Mouse (Mus musculus): ENCODE measurements around the gene Grik1. TPM values are rescaled to one million over a fixed set of nuclear protein-coding genes. Genes with fewer than 3 reads are reported as not detected.

Gene Grik1
- 39.7 and 44.2 TPM in 2 replicates for polyA plus RNA-seq (2014; fragmentation: Nextera tagmentation; extraction: Ambion mirVana)

DNA sequence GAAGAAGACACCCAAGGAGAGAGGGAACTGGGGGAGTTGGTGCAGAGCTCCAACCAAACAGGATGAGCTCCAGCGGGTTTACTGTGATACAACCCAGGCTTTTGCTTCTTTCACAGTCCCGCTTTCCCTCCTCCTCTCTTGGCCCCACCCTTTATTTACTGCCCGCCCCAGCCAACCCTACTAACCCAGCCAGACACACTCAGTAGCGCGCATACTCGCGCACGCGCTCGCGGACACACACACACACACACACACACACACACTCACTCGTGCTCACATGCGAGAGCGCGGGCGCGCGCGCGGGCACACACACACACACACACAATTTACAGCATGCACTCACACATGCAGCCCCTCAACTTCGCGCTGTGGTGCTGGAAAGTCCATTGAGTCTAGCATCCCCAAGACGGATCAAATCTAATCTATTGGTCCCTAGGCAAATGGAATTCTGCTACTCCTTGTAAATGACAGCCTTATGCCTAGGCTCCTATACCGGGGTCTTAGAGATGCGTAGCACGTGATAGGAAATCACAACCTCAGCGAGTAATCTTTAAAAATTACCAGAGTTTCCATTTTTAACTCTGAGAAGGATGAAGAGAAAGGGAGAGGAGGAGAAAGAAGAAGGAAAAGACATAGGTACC, at the start of gene Grik1:
Gene Grik1 (minus strand): TSS at position 134 of the 641 bp plus-strand sequence.
- H3K4me3 ChIP-seq (ENCODE audit: low read depth, low read length), result peak within 1 kb of the TSS; percentile 57
- H3K9me3 ChIP-seq (ENCODE audit: control insufficient read depth, low read length), result no peaks in the 10 kb centered on the region
- H3K4me1 ChIP-seq (ENCODE audit: control insufficient read depth, insufficient read depth, low read length), result 0 out of 2 replicates have a peak, but pooled peaks cover 3% of the 10 kb centered on the region
- 1% methylated on average over 26 of the region's 27 CpGs for WGBS
- peak within 1 kb of the TSS; percentile 56 for H3K9ac ChIP-seq (replicated peaks; ENCODE audit: low read depth, low read length)
- no peaks in the 10 kb centered on the region for H3K36me3 ChIP-seq (ENCODE audit: control insufficient read depth, insufficient read depth, low read length)
- no peaks in the 10 kb centered on the region for H3K27me3 ChIP-seq (ENCODE audit: control insufficient read depth, insufficient read depth, low read length)
- peak within 1 kb of the TSS; percentile 40; the same call in 1 of the 2 replicates for H3K27ac ChIP-seq (ENCODE audit: low read depth, low read length)
- peak within 1 kb of the TSS; percentile 94 for H3K4me2 ChIP-seq (ENCODE audit: low read depth, low read length)
- ATAC-seq (ENCODE audit: low read depth), result peak; percentile 91

DNA sequence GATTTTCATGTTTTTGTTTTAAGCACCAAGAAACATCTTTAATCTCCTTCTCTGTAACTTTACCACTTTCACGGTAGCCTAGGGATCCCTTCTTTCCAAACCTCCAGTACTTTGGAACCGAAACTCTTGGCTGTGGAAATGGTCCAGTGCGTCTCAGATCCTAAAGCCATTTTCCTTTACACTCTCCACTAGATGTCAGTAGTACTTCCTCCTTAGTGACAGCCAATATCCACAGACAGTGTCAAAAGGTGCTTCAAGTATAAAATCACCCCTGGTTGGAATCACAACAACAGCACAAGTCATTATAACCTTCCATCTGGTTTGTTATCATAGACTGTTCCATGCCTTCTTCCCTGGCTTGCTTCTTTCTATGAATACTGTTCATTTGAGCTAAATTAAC, 4.1 kb upstream of the Grik1 start:
- H3K36me3 ChIP-seq (ENCODE audit: control insufficient read depth, insufficient read depth, low read length), result no peaks in the 10 kb centered on the region
- no peaks in the 10 kb centered on the region for H3K9me3 ChIP-seq (ENCODE audit: control insufficient read depth, low read length)
- no peak overlapping the region for H3K4me2 ChIP-seq (ENCODE audit: low read depth, low read length)
- no peak overlapping the region for H3K9ac ChIP-seq (replicated peaks; ENCODE audit: low read depth, low read length)
- H3K27me3 ChIP-seq (ENCODE audit: control insufficient read depth, insufficient read depth, low read length), result no peaks in the 10 kb centered on the region
- 56% methylated on average over 3 of the region's 3 CpGs for WGBS
- 0 out of 2 replicates have a peak, but pooled peaks cover 2% of the 10 kb centered on the region for H3K4me1 ChIP-seq (ENCODE audit: control insufficient read depth, insufficient read depth, low read length)
- H3K4me3 ChIP-seq (ENCODE audit: low read depth, low read length), result no peak overlapping the region
- ATAC-seq (ENCODE audit: low read depth), result no peak
- no peak overlapping the region for H3K27ac ChIP-seq (ENCODE audit: low read depth, low read length)

DNA sequence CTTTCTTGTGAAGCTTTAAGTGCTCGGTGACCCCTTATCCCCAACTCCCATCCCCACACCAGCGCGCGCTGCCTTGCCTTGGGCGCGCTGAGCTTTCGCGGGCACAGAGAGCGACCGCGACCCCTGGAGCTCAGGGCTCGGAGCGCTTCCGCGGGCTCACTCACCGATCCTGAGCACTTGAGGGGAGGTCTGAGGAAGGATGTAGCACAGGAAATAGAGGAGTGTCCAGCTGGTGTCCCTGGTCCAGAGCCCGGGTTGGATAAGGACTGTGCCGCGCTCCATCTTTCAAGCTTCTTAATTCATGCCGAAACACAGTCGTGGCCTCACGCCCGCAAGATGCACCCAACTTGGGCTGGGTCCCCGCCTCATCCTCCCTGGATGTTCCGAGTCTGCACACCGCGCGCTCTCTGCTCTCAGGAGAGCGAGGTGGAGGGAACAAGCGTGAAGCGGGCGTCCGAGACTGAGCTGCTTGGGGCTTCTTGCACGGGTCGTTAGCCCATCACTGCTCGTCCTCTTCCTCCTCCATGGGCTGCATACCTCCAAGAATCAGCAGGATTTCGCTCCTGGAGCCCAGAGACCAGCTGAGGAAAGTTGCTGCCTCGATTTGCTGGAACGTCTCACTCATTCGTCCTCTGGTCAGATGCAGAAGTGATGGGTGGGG, 514 bp downstream of the Grik1 start:
- Histone ChIP-seq H3K9me3 (ENCODE audit: control insufficient read depth, low read length) (no peaks in the 10 kb centered on the region), H3K4me2 (ENCODE audit: low read depth, low read length) (peak overlapping the region; percentile 94), H3K4me3 (ENCODE audit: low read depth, low read length) (peak overlapping the region; percentile 57), H3K27ac (ENCODE audit: low read depth, low read length) (peak overlapping the region; percentile 40; the same call in 1 of the 2 replicates), H3K4me1 (ENCODE audit: control insufficient read depth, insufficient read depth, low read length) (0 out of 2 replicates have a peak, but pooled peaks cover 3% of the 10 kb centered on the region), H3K36me3 (ENCODE audit: control insufficient read depth, insufficient read depth, low read length) (no peaks in the 10 kb centered on the region), H3K9ac (replicated peaks; ENCODE audit: low read depth, low read length) (peak overlapping the region; percentile 56), H3K27me3 (ENCODE audit: control insufficient read depth, insufficient read depth, low read length) (no peaks in the 10 kb centered on the region)
- under 1% methylated on average over 40 of the region's 40 CpGs for WGBS
- ATAC-seq (ENCODE audit: low read depth), result peak; percentile 75

DNA sequence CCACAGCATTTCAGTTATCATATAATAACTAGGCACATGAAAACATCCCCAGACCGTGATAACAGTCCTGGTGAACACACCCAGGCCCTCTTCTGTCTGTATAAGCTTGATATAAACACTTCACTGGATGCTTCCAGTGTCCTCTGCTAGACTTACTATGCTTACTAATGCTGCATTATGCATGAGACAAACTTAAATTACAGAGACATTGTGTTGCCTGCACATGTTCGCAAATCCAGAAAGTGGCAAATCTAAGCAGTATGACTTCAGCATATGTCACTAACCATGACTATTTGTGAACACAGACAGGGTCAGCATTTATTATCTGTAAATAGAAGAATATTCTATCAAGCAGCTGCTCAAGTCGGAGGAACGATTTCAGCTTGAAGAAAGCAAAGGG, 31.7 kb downstream of the Grik1 start:
- ATAC-seq (ENCODE audit: low read depth), result no peak
- Histone ChIP-seq H3K9ac (replicated peaks; ENCODE audit: low read depth, low read length) (no peak overlapping the region), H3K27ac (ENCODE audit: low read depth, low read length) (no peak overlapping the region), H3K27me3 (ENCODE audit: control insufficient read depth, insufficient read depth, low read length) (no peaks in the 10 kb centered on the region), H3K4me3 (ENCODE audit: low read depth, low read length) (no peak overlapping the region), H3K9me3 (ENCODE audit: control insufficient read depth, low read length) (no peaks in the 10 kb centered on the region), H3K36me3 (ENCODE audit: control insufficient read depth, insufficient read depth, low read length) (no peaks in the 10 kb centered on the region), H3K4me2 (ENCODE audit: low read depth, low read length) (no peak overlapping the region), H3K4me1 (ENCODE audit: control insufficient read depth, insufficient read depth, low read length) (no peaks in the 10 kb centered on the region)
- WGBS, result 73% methylated on average over 4 of the region's 4 CpGs

DNA sequence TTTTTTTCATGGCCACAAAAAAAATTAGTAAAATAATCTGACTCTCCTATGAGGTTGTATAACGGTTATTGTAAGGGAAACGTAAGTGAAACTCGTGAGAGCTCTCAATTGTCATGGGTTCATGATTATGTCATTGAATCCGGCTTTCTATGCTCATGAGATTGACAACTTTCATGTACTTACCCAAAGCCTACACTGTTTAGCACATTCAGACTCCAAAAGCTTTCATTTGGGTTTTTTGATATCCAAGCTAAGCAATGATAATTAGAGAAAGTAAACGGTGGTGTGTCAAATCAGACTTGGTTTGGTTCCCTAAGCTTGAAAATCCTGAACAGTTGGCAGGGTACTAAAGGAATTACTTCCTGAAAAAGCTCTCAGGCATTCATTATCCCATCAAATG, 33.0 kb downstream of the Grik1 start:
- ATAC-seq (ENCODE audit: low read depth), result no peak
- H3K9ac ChIP-seq (replicated peaks; ENCODE audit: low read depth, low read length), result no peak overlapping the region
- H3K36me3 ChIP-seq (ENCODE audit: control insufficient read depth, insufficient read depth, low read length), result no peaks in the 10 kb centered on the region
- 78% methylated on average over 5 of the region's 5 CpGs for WGBS
- no peak overlapping the region for H3K27ac ChIP-seq (ENCODE audit: low read depth, low read length)
- H3K9me3 ChIP-seq (ENCODE audit: control insufficient read depth, low read length), result no peaks in the 10 kb centered on the region
- H3K4me2 ChIP-seq (ENCODE audit: low read depth, low read length), result no peak overlapping the region
- H3K4me1 ChIP-seq (ENCODE audit: control insufficient read depth, insufficient read depth, low read length), result no peaks in the 10 kb centered on the region
- no peak overlapping the region for H3K4me3 ChIP-seq (ENCODE audit: low read depth, low read length)
- no peaks in the 10 kb centered on the region for H3K27me3 ChIP-seq (ENCODE audit: control insufficient read depth, insufficient read depth, low read length)

DNA sequence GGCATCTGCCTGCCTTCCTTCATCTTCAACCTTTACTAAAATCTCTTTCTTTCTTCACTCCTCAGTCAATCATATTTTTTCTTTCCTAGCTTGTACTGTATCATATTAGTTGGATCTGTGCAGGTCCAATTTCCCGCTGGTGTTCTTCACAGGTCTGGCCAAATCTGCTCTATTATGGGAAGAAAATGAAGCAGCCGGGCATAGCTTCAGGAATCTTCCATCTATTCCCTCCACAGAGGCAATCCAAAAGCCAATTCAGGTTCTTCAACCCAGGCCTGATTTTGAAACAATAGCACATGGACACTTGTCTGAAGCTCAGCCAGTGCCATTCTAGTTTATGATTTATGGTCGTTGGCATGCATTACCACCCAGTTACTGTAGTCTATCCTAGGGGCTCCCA, 34.0 kb downstream of the Grik1 start:
- Histone ChIP-seq H3K4me3 (ENCODE audit: low read depth, low read length) (no peak overlapping the region), H3K4me1 (ENCODE audit: control insufficient read depth, insufficient read depth, low read length) (no peaks in the 10 kb centered on the region), H3K9ac (replicated peaks; ENCODE audit: low read depth, low read length) (no peak overlapping the region), H3K4me2 (ENCODE audit: low read depth, low read length) (no peak overlapping the region), H3K9me3 (ENCODE audit: control insufficient read depth, low read length) (no peaks in the 10 kb centered on the region), H3K36me3 (ENCODE audit: control insufficient read depth, insufficient read depth, low read length) (no peaks in the 10 kb centered on the region), H3K27ac (ENCODE audit: low read depth, low read length) (no peak overlapping the region), H3K27me3 (ENCODE audit: control insufficient read depth, insufficient read depth, low read length) (no peaks in the 10 kb centered on the region)
- no peak for ATAC-seq (ENCODE audit: low read depth)
- WGBS, result 80% methylated on average over 3 of the region's 3 CpGs

DNA sequence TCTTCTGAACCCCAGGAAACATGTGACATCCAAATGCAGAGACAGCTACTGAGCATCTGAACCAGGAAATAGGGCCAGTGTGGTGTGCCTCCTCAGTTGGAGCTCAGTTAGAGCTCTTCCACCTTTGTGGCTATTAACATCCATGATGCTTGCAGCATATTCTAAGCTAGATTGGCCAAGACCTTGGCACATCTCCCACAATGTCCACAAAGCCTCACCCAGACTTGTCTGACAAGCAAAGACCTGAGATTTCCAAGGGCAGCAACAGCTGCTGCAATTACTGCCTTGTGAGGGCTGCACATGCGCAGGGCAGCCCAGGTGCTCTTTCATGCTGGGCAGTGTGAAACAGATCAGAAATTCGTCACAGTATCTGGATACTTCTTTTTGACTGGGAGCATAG, 37.4 kb downstream of the Grik1 start:
- WGBS, result 69% methylated on average over 2 of the region's 2 CpGs
- H3K9ac ChIP-seq (replicated peaks; ENCODE audit: low read depth, low read length), result no peak overlapping the region
- H3K4me2 ChIP-seq (ENCODE audit: low read depth, low read length), result no peak overlapping the region

DNA sequence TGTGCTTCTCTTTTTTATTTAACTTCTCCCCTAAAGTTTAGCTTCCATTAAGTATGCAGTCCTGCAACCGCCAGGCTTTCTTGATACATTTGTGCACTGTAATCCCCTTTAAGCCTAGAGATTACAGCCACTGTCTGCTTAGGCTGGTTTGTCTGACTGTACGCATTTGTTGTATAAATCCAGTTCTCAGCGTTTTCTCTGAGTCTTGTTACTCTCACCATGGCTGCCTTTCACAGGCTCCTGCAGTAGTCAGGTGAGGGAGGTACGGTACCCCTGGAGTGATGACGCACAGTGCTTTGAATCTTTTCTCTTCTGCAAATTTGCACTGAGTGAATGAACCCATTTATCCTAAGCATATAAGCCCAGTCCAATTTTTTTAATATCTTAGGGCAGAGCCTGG, 39.0 kb downstream of the Grik1 start:
- no peaks in the 10 kb centered on the region for H3K9me3 ChIP-seq (ENCODE audit: control insufficient read depth, low read length)
- 86% methylated on average over 5 of the region's 5 CpGs for WGBS
- H3K36me3 ChIP-seq (ENCODE audit: control insufficient read depth, insufficient read depth, low read length), result no peaks in the 10 kb centered on the region
- no peak overlapping the region for H3K4me3 ChIP-seq (ENCODE audit: low read depth, low read length)
- H3K27me3 ChIP-seq (ENCODE audit: control insufficient read depth, insufficient read depth, low read length), result no peaks in the 10 kb centered on the region
- H3K4me1 ChIP-seq (ENCODE audit: control insufficient read depth, insufficient read depth, low read length), result no peaks in the 10 kb centered on the region
- no peak overlapping the region for H3K9ac ChIP-seq (replicated peaks; ENCODE audit: low read depth, low read length)
- no peak overlapping the region for H3K27ac ChIP-seq (ENCODE audit: low read depth, low read length)
- no peak overlapping the region for H3K4me2 ChIP-seq (ENCODE audit: low read depth, low read length)
- no peak for ATAC-seq (ENCODE audit: low read depth)

More for the DNA sequence above, 37.4 kb downstream of the Grik1 start:
- no peak overlapping the region for H3K27ac ChIP-seq (ENCODE audit: low read depth, low read length)
- no peak overlapping the region for H3K4me3 ChIP-seq (ENCODE audit: low read depth, low read length)
- no peaks in the 10 kb centered on the region for H3K4me1 ChIP-seq (ENCODE audit: control insufficient read depth, insufficient read depth, low read length)
- H3K9me3 ChIP-seq (ENCODE audit: control insufficient read depth, low read length), result no peaks in the 10 kb centered on the region
- no peak for ATAC-seq (ENCODE audit: low read depth)
- no peaks in the 10 kb centered on the region for H3K27me3 ChIP-seq (ENCODE audit: control insufficient read depth, insufficient read depth, low read length)
- H3K36me3 ChIP-seq (ENCODE audit: control insufficient read depth, insufficient read depth, low read length), result no peaks in the 10 kb centered on the region

DNA sequence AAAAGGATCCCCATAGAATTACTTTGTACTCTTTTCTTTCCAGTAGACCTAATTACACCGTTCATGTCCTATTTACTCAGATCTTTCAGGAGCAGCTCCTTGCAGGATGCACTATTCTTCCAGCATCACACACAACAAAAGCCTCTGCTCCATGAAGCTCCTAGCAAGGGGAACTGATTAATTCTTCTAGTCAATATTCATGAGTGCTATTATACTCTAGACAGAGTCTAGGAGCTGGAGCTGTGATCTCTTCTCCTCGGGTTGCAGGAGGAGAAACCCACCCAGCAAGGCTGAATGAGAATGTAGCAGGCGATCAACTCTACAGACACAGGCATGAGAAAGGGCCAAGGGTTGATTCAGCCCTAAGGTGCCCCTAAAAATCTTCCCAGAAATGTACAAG, 40.2 kb downstream of the Grik1 start:
- no peak for ATAC-seq (ENCODE audit: low read depth)
- Histone ChIP-seq H3K9ac (replicated peaks; ENCODE audit: low read depth, low read length) (no peak overlapping the region), H3K36me3 (ENCODE audit: control insufficient read depth, insufficient read depth, low read length) (no peaks in the 10 kb centered on the region), H3K27me3 (ENCODE audit: control insufficient read depth, insufficient read depth, low read length) (no peaks in the 10 kb centered on the region), H3K27ac (ENCODE audit: low read depth, low read length) (no peak overlapping the region), H3K4me2 (ENCODE audit: low read depth, low read length) (no peak overlapping the region), H3K4me3 (ENCODE audit: low read depth, low read length) (no peak overlapping the region), H3K9me3 (ENCODE audit: control insufficient read depth, low read length) (no peaks in the 10 kb centered on the region), H3K4me1 (ENCODE audit: control insufficient read depth, insufficient read depth, low read length) (no peaks in the 10 kb centered on the region)
- WGBS, result 28% methylated on average over 3 of the region's 3 CpGs

Measured in neural tube, embryonic 14.5 days (tissue).